Mouse (Mus musculus): ENCODE measurements around the gene Atp2b4. TPM values are rescaled to one million over a fixed set of nuclear protein-coding genes. Genes with fewer than 3 reads are reported as not detected.
"Not testable (repeated sequence)": the region's sequence is repeated elsewhere in the genome, so short reads cannot be mapped to it uniquely, and the experiment has no call there.

The Atp2b4 gene
- polyA plus RNA-seq, 1 experiment from 2014 or later, result 27.5 TPM

GRCm38 (mm10) chr1:133716464-133716863 lies 84.4 kb downstream of the Atp2b4 start:
- Histone ChIP-seq H3K4me1 (replicated peaks) (peaks cover 21% of the 10 kb centered on the region), H3K27ac (no peak overlapping the region), H3K36me3 (peaks cover 100% of the 10 kb centered on the region), H3K9me3 (replicated peaks) (no peaks in the 10 kb centered on the region), H3K9ac (no peak overlapping the region), H3K4me2 (no peak overlapping the region), H3K27me3 (no peaks in the 10 kb centered on the region), H3K4me3 (replicated peaks) (no peak overlapping the region)
- peak; percentile 41; the same call in 1 of the 2 replicates for ATAC-seq (ENCODE audit: low read depth)
- WGBS (ENCODE audit: insufficient replicate concordance), result 21% methylated on average over 7 of the region's 7 CpGs
- peak; percentile 31 for DNase-seq

DNA sequence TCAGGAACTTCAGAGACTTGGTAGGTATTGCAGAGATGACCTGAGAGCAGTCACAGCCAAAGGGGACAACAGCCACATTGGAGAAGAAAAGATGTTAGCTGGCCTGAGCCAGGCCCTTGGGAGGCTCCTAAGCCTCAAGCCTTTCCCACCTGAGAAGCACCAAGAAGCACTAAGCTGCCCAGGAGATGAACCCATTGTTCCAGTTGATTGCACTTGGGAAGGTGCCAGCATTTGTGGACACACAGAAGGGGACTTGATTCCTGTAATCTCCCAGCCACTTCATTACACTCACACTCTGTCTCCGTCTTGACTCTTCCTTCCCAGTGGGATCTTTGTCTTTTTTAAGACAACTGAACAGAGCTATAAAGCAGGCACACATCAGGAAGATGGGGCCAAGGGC lies 85.7 kb downstream of the Atp2b4 start:
- H3K27ac ChIP-seq, result no peak overlapping the region
- H3K4me1 ChIP-seq (replicated peaks), result peaks cover 30% of the 10 kb centered on the region
- H3K9ac ChIP-seq, result no peak overlapping the region
- H3K27me3 ChIP-seq, result no peaks in the 10 kb centered on the region
- H3K4me2 ChIP-seq, result no peak overlapping the region
- peaks cover 100% of the 10 kb centered on the region for H3K36me3 ChIP-seq
- H3K9me3 ChIP-seq (replicated peaks), result no peaks in the 10 kb centered on the region
- ATAC-seq (ENCODE audit: low read depth) (no peak), DNase-seq (no peak)
- no peak overlapping the region for H3K4me3 ChIP-seq (replicated peaks)
- WGBS (ENCODE audit: insufficient replicate concordance), result 90% methylated on average over 1 of the region's 1 CpGs

DNA sequence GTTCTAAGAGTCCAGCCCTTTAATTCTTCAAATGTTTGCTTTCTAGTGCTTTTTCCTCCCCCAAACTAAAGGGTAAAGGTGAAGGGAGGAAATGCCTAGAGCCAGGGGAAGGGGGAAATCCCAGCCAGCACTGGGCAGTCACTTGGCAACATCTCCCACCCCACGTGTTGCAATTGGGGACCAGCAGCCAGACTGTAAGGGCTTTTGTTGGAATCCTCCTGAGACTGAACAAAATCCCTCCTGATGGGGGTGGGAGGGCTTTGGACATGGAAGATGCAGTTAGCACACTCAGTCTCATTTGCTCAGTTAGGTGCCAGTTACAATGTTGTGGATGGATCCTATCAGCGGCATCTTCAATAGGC lies 87.9 kb downstream of the Atp2b4 start:
- no peak overlapping the region for H3K9ac ChIP-seq
- H3K9me3 ChIP-seq (replicated peaks), result no peaks in the 10 kb centered on the region
- H3K36me3 ChIP-seq, result peaks cover 100% of the 10 kb centered on the region
- H3K27me3 ChIP-seq, result no peaks in the 10 kb centered on the region
- ATAC-seq (ENCODE audit: low read depth) (peak; percentile 43), DNase-seq (no peak)
- H3K27ac ChIP-seq, result peak overlapping the region; percentile 44
- H3K4me3 ChIP-seq (replicated peaks), result no peak overlapping the region
- no peak overlapping the region for H3K4me2 ChIP-seq
- H3K4me1 ChIP-seq (replicated peaks), result peaks cover 43% of the 10 kb centered on the region
- WGBS (ENCODE audit: insufficient replicate concordance), result 66% methylated on average over 2 of the region's 2 CpGs

- peak; percentile 19; the same call in 1 of the 2 replicates for ATAC-seq (ENCODE audit: low read depth)
- Histone ChIP-seq H3K9me3 (replicated peaks) (no peaks in the 10 kb centered on the region), H3K4me3 (replicated peaks) (no peak overlapping the region), H3K4me1 (replicated peaks) (peaks cover 48% of the 10 kb centered on the region), H3K27ac (peak overlapping the region; percentile 44), H3K9ac (no peak overlapping the region), H3K36me3 (peaks cover 100% of the 10 kb centered on the region), H3K4me2 (no peak overlapping the region), H3K27me3 (no peaks in the 10 kb centered on the region)
- no peak for DNase-seq
- WGBS (ENCODE audit: insufficient replicate concordance), result 83% methylated on average over 12 of the region's 12 CpGs
Observed at GRCm38 (mm10) chr1:133712288-133713008, 88.4 kb downstream of the Atp2b4 start.

GRCm38 (mm10) chr1:133711376-133711775 lies 89.5 kb downstream of the Atp2b4 start:
- 83% methylated on average over 6 of the region's 6 CpGs for WGBS (ENCODE audit: insufficient replicate concordance)
- no peak overlapping the region for H3K4me3 ChIP-seq (replicated peaks)
- peaks cover 100% of the 10 kb centered on the region for H3K36me3 ChIP-seq

DNA sequence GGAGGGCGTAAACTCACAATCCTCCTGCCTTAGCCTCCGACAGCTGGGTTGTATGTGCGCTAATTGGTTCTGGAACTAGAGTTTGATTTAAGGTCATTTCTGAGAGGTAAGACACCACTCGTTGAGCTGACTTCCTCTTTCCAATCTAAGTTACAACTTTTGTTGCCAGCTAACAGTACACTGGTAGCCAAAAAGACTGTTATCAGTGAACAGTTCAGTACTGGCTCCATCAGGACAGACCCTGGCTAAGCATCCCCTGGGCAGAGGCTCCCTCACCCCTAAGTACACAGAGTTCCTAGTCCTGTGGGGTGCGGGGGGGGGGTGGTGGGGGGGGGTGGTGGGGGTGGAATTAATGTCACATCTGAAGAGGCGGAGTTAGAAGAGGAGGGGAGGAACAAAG lies 89.9 kb downstream of the Atp2b4 start:
- DNase-seq, result no peak
- Histone ChIP-seq H3K27me3 (no peaks in the 10 kb centered on the region), H3K36me3 (peaks cover 100% of the 10 kb centered on the region), H3K27ac (no peak overlapping the region), H3K4me1 (replicated peaks) (peaks cover 54% of the 10 kb centered on the region), H3K9ac (no peak overlapping the region), H3K4me3 (replicated peaks) (no peak overlapping the region), H3K4me2 (no peak overlapping the region), H3K9me3 (replicated peaks) (no peaks in the 10 kb centered on the region)
- WGBS (ENCODE audit: insufficient replicate concordance), result 69% methylated on average over 6 of the region's 6 CpGs
- ATAC-seq (ENCODE audit: low read depth), result no peak

More at GRCm38 (mm10) chr1:133711376-133711775, 89.5 kb downstream of the Atp2b4 start:
- Histone ChIP-seq H3K4me2 (no peak overlapping the region), H3K27ac (no peak overlapping the region), H3K4me1 (replicated peaks) (peaks cover 54% of the 10 kb centered on the region), H3K27me3 (no peaks in the 10 kb centered on the region), H3K9me3 (replicated peaks) (no peaks in the 10 kb centered on the region), H3K9ac (no peak overlapping the region)
- ATAC-seq (ENCODE audit: low read depth) (no peak), DNase-seq (no peak)

DNA sequence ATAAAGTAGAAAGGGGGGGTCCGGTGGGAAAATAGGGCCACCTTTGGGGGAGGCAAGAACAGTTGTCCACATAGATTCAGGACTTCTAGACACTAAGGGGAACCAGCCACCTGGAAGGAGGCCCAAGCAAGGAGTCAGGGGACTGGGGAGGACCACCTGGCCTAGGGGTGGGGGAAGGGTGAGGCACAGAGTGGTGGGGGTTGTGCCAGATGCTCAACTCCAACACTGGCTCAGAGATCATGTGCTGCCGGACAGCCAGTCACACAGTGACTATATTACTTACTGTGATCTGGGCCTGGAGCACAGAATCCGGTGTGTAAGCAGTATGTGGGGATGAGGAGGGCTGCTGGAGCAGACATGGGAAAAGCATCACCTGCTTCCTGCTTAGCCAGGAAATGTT lies 91.5 kb downstream of the Atp2b4 start:
- H3K27me3 ChIP-seq, result no peaks in the 10 kb centered on the region
- ATAC-seq (ENCODE audit: low read depth) (no peak), DNase-seq (no peak)
- H3K36me3 ChIP-seq, result peaks cover 98% of the 10 kb centered on the region
- no peak overlapping the region for H3K4me2 ChIP-seq
- no peak overlapping the region for H3K27ac ChIP-seq
- H3K4me1 ChIP-seq (replicated peaks), result peaks cover 54% of the 10 kb centered on the region
- no peak overlapping the region for H3K9ac ChIP-seq
- H3K4me3 ChIP-seq (replicated peaks), result no peak overlapping the region
- WGBS (ENCODE audit: insufficient replicate concordance), result 83% methylated on average over 3 of the region's 3 CpGs
- no peaks in the 10 kb centered on the region for H3K9me3 ChIP-seq (replicated peaks)

DNA sequence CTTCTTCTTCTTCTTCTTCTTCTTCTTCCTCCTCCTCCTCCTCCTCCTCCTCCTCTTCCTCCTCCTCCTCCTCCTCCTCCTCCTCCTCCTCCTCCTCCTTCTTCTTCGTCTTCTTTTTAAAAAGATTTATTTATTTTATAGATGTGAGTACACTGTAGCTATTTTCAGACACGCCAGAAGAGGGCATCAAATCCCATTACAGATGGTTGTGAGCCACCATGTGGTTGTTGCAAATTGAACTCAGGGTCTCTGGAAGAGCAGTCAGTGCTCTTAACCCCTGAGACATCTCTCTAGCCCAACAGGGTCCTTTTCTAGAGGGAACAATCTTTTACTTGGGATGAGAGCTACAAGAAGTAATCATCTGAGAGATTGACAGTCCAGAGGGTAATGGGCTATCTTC lies 99.0 kb downstream of the Atp2b4 start:
- H3K4me3 ChIP-seq (replicated peaks); H3K9ac ChIP-seq; H3K27me3 ChIP-seq; H3K27ac ChIP-seq; ATAC-seq (ENCODE audit: low read depth); H3K4me2 ChIP-seq; DNase-seq; H3K9me3 ChIP-seq (replicated peaks); H3K4me1 ChIP-seq (replicated peaks): not testable (repeated sequence)
- WGBS (ENCODE audit: insufficient replicate concordance), result 27% methylated on average over 1 of the region's 2 CpGs
- peaks cover 48% of the 10 kb centered on the region for H3K36me3 ChIP-seq

DNA sequence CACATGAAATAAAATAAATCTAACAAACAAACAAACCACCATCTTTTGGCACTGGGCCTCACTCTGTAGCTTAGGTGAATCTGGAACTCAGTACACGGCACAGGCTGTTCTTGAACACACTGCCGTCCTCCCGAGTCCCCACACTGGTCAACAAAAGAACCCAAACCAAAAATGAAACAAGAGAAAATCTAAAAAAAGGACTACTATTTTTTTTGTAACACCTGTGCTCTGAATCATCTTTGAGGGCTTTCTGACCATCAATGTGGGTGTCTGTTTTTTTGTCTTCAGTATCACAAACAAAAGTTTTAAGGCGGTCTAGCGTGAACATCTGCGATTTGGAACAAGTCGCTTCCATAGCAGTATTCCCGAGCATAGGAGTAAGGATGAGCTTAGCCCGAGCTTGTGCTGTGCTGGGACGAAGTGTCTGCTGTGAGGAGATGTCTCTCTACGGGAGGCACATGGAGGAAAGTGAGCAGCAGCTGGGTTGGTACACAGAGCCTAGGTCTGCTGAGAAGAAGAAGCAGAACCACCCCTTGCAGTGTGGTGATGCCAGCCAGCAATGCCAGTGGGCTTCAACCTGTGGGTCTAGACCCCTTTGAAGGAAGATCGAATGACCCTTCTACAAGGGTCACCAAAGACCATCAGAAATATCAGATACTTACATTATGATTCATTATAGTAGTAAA lies 102.8 kb downstream of the Atp2b4 start:
- Histone ChIP-seq H3K36me3 (peaks cover 15% of the 10 kb centered on the region), H3K9me3 (replicated peaks) (no peaks in the 10 kb centered on the region), H3K27ac (no peak overlapping the region), H3K4me2 (no peak overlapping the region), H3K4me3 (replicated peaks) (no peak overlapping the region), H3K9ac (no peak overlapping the region), H3K4me1 (replicated peaks) (peaks cover 27% of the 10 kb centered on the region), H3K27me3 (no peaks in the 10 kb centered on the region)
- WGBS (ENCODE audit: insufficient replicate concordance), result 91% methylated on average over 12 of the region's 12 CpGs
- ATAC-seq (ENCODE audit: low read depth) (no peak), DNase-seq (no peak)

GRCm38 (mm10) chr1:133695901-133696300 lies 104.9 kb downstream of the Atp2b4 start:
- 76% methylated on average over 7 of the region's 7 CpGs for WGBS (ENCODE audit: insufficient replicate concordance)
- Histone ChIP-seq H3K27ac (no peak overlapping the region; the same call in 1 of the 2 replicates), H3K27me3 (no peaks in the 10 kb centered on the region), H3K4me2 (no peak overlapping the region), H3K9ac (no peak overlapping the region), H3K36me3 (peaks cover 7% of the 10 kb centered on the region; the same call in 1 of the 2 replicates), H3K9me3 (replicated peaks) (no peaks in the 10 kb centered on the region), H3K4me3 (replicated peaks) (no peak overlapping the region), H3K4me1 (replicated peaks) (peaks cover 27% of the 10 kb centered on the region)
- DNase-seq, result no peak
- no peak for ATAC-seq (ENCODE audit: low read depth)

GRCm38 (mm10) chr1:133694876-133695275 lies 106.0 kb downstream of the Atp2b4 start:
- peak overlapping the region; percentile 51 for H3K27ac ChIP-seq
- ATAC-seq (ENCODE audit: low read depth), result peak; percentile 39
- WGBS (ENCODE audit: insufficient replicate concordance), result 32% methylated on average over 1 of the region's 1 CpGs

More at GRCm38 (mm10) chr1:133694876-133695275, 106.0 kb downstream of the Atp2b4 start:
- no peaks in the 10 kb centered on the region for H3K36me3 ChIP-seq
- H3K4me3 ChIP-seq (replicated peaks), result no peak overlapping the region
- H3K27me3 ChIP-seq, result no peaks in the 10 kb centered on the region
- no peak overlapping the region; the same call in 1 of the 2 replicates for H3K9ac ChIP-seq
- no peak for DNase-seq
- peaks cover 32% of the 10 kb centered on the region for H3K4me1 ChIP-seq (replicated peaks)
- H3K9me3 ChIP-seq (replicated peaks), result no peaks in the 10 kb centered on the region
- H3K4me2 ChIP-seq, result no peak overlapping the region

Measured in liver, embryonic 13.5 days (tissue).